18 mouse cellular contexts compared by ENCODE assay signal in genomic region chr2:169760117-169760516, GRCm38 (mm10).
DNase-seq lines count a peak whose midpoint lies in the region; ATAC-seq and TF ChIP-seq lines count a peak whose summit lies in the region.
"Had no signal": no experiment of that assay in that cellular context is flagged by ENCODE, and none has a peak within 500 bp of the region (broad histone marks: within the 10 kb centered on the region; RNA-seq: fewer than 3 reads in every experiment).

No protein-coding gene starts in this region.

- intact Hi-C loops in left cerebral cortex, adult 2 months (cut with DNase I): no loop called here
- intact Hi-C loops in left cerebral cortex, postnatal 10 days (cut with DNase I): no loop called here

- H3K4me3 ChIP-seq in left cerebral cortex, adult 2 months: no peak overlapping the region
- no peak overlapping the region for H3K4me3 ChIP-seq in stomach, postnatal 0 days (ENCODE audit: low read depth, low read length)
- H3K4me3 ChIP-seq: forebrain, embryonic 10.5 days; limb, embryonic 10.5 days; megakaryocyte, embryonic 14.5 days; neural tube, embryonic 13.5 days had no signal

- no peaks in the 10 kb centered on the region for H3K9me3 ChIP-seq in stomach, postnatal 0 days (ENCODE audit: control insufficient read depth, low read length)
- H3K9me3 ChIP-seq: forebrain, embryonic 10.5 days; limb, embryonic 10.5 days; neural tube, embryonic 13.5 days had no signal

- H3K4me1 ChIP-seq in stomach, postnatal 0 days (replicated peaks; ENCODE audit: control insufficient read depth, insufficient read depth): no peaks in the 10 kb centered on the region
- H3K4me1 ChIP-seq: megakaryocyte, embryonic 14.5 days had no signal

- TF ChIP-seq EP300 in stomach, postnatal 0 days (optimal IDR thresholded peaks at IDR 0.05): no peak

- no peak overlapping the region for H3K9ac ChIP-seq in stomach, postnatal 0 days (ENCODE audit: low read length)
- H3K9ac ChIP-seq: neural tube, embryonic 13.5 days had no signal

- H3K27ac ChIP-seq in left cerebral cortex, adult 2 months: no peak overlapping the region
- no peak overlapping the region for H3K27ac ChIP-seq in stomach, postnatal 0 days (replicated peaks)
- H3K27ac ChIP-seq: forebrain, embryonic 10.5 days; limb, embryonic 10.5 days; neural tube, embryonic 13.5 days had no signal

- ATAC-seq in stomach, postnatal 0 days (ENCODE audit: low FRiP score, low TSS enrichment): no peak

- H3K36me3 ChIP-seq in stomach, postnatal 0 days (ENCODE audit: control insufficient read depth, insufficient read depth, low read length): no peaks in the 10 kb centered on the region
- H3K36me3 ChIP-seq: forebrain, embryonic 10.5 days; neural tube, embryonic 13.5 days had no signal

- no peaks in the 10 kb centered on the region for H3K27me3 ChIP-seq in stomach, postnatal 0 days (ENCODE audit: control insufficient read depth, insufficient read depth, low read length)
- H3K27me3 ChIP-seq: CH12.LX; megakaryocyte, embryonic 14.5 days; neural tube, embryonic 13.5 days had no signal

- peak; percentile 25 for TF ChIP-seq CTCF in left cerebral cortex, adult 2 months (IDR thresholded peaks at IDR 0.05)
- TF ChIP-seq CTCF in stomach, postnatal 0 days (IDR thresholded peaks at IDR 0.05; ENCODE audit: low read depth): peak; percentile 56

- no peak overlapping the region for H3K4me2 ChIP-seq in stomach, postnatal 0 days (replicated peaks; ENCODE audit: low read depth)
- H3K4me2 ChIP-seq: neural tube, embryonic 13.5 days had no signal

- 95% methylated on average over 1 of the region's 1 CpGs for WGBS in stomach, postnatal 0 days

- no peak for DNase-seq in left cerebral cortex, adult 2 months (ENCODE audit: extremely low spot score in 1 of 2, low spot score in 2 of 2)
- DNase-seq in left cerebral cortex, postnatal 10 days (ENCODE audit: extremely low spot score in 1 of 2, low spot score in 2 of 2): no peak
- peak; percentile 28 for DNase-seq in thymus, postnatal 0 days (ENCODE audit: low spot score)
- no peak for DNase-seq in thymus, adult 18-20 months
- peak; percentile 77 for DNase-seq in ZHBTc4 (ENCODE audit: low read depth, low spot score)
- DNase-seq in stomach, postnatal 0 days (ENCODE audit: low spot score): no peak
- DNase-seq in lung, postnatal 25 days (ENCODE audit: low spot score): no peak
- DNase-seq: adrenal gland, adult 8-10 months; cerebellum, adult 9-10 months; kidney, adult 18-20 months; kidney, postnatal 36 days; lung, adult 18-20 months; right cerebral cortex, postnatal 4 days had no signal

Comparison
In these comparisons a context has a peak if more than half of its experiments do, and no peak if none do; other contexts are left out.
1. DNase-seq: peak in thymus, postnatal 0 days (single experiment) and ZHBTc4 (single experiment); none in left cerebral cortex, adult 2 months (0 of 2), left cerebral cortex, postnatal 10 days (0 of 2), thymus, adult 18-20 months (0 of 2), stomach, postnatal 0 days (single experiment) and lung, postnatal 25 days (single experiment).